Mouse (Mus musculus) midbrain, embryonic 14.5 days (tissue): ENCODE data around the gene Cobll1. TPM values are rescaled to one million over a fixed set of nuclear protein-coding genes. Genes with fewer than 3 reads are reported as not detected.
A peak's percentile ranks its signal among the peaks of the same experiment; 100 is the strongest.

ENCODE experiments used
- ATAC-seq: fragments of 200-750 bp; cut with Nextera tagmentation; 2 replicates; pipeline ENCODE4 v1.8.0; 2017; ENCODE audit warnings: moderate number of reproducible peaks, moderate library complexity; ENCODE audit not compliant: low FRiP score, low TSS enrichment
- DNase-seq: peaks from one replicate; pipeline ENCODE4 v3.0.0-alpha.2; 2015
- H3K27ac ChIP-seq: fragments of 300-500 bp; sonication (generic); replicated peaks from 2 replicates; pipeline ENCODE4 v1.5.1; 2014; ENCODE audit warnings: mild to moderate bottlenecking, low read depth, low read length, moderate library complexity
- H3K27me3 ChIP-seq: fragments of 300-500 bp; sonication (generic); 2 replicates; pipeline ENCODE4 v1.6.1; 2014; ENCODE audit warnings: low read length, control low read depth, mixed read lengths; ENCODE audit not compliant: control insufficient read depth, insufficient read depth
- H3K36me3 ChIP-seq: fragments of 300-500 bp; sonication (generic); 2 replicates; pipeline ENCODE4 v1.6.1; 2014; ENCODE audit warnings: low read length, control low read depth; ENCODE audit not compliant: control insufficient read depth, insufficient read depth
- H3K4me1 ChIP-seq: fragments of 300-500 bp; sonication (generic); 2 replicates; pipeline ENCODE4 v1.6.1; 2014; ENCODE audit warnings: mild to moderate bottlenecking, antibody characterized with exemption, low read length, control low read depth; ENCODE audit not compliant: control insufficient read depth, insufficient read depth
- H3K4me2 ChIP-seq: fragments of 300-500 bp; sonication (generic); 2 replicates; pipeline ENCODE4 v1.6.1; 2014; ENCODE audit warnings: mild to moderate bottlenecking, low read length, moderate library complexity
- H3K4me3 ChIP-seq: fragments of 300-500 bp; sonication (generic); replicated peaks from 2 replicates; pipeline ENCODE4 v1.5.1; 2014; ENCODE audit warnings: low read depth, low read length
- H3K9ac ChIP-seq: fragments of 300-500 bp; sonication (generic); replicated peaks from 2 replicates; pipeline ENCODE4 v1.6.1; 2014; ENCODE audit warnings: mild to moderate bottlenecking, low read length, moderate library complexity
- H3K9me3 ChIP-seq: fragments of 300-500 bp; sonication (generic); 2 replicates; pipeline ENCODE4 v1.6.1; 2016; ENCODE audit warnings: low read length, control low read depth, mixed read lengths; ENCODE audit not compliant: control insufficient read depth
- WGBS: fragments of 180-500 bp; shearing (Covaris S2); extraction: QIAGEN DNeasy Blood & Tissue Kit; methylation state at CpG from one replicate; pipeline ENCODE4 v1.1.7; 2014; 5-methylcytosine and 5-hydroxymethylcytosine counted together
- polyA plus RNA-seq: library from polyadenylated mRNA; unstranded; fragments of >200 nt; fragmentation: Nextera tagmentation; extraction: Ambion mirVana; gene quantifications from 2 replicates; pipeline ENCODE4 v1.2.1, GENCODE M21; 2014

The Cobll1 gene
- polyA plus RNA-seq, 1 experiment from 2014 or later: 3.5 TPM

- H3K9me3 ChIP-seq: no peaks in the 10 kb centered on the region
- no peak for ATAC-seq
Observed at GRCm38 (mm10) chr2:65090986-65091385, 148.2 kb downstream of the Cobll1 start.

GRCm38 (mm10) chr2:65087197-65087596 lies 152.0 kb downstream of the Cobll1 start:
- Histone ChIP-seq H3K27ac (no peak overlapping the region), H3K27me3 (no peaks in the 10 kb centered on the region), H3K4me3 (no peak overlapping the region), H3K4me1 (no peaks in the 10 kb centered on the region), H3K9me3 (no peaks in the 10 kb centered on the region), H3K36me3 (no peaks in the 10 kb centered on the region), H3K4me2 (no peak overlapping the region), H3K9ac (no peak overlapping the region)
- no peak for DNase-seq
- ATAC-seq: no peak
- WGBS: 82% methylated on average over 3 of the region's 3 CpGs

More at GRCm38 (mm10) chr2:65090986-65091385, 148.2 kb downstream of the Cobll1 start:
- Histone ChIP-seq H3K27ac (no peak overlapping the region), H3K4me3 (no peak overlapping the region), H3K9ac (no peak overlapping the region), H3K4me1 (0 out of 2 replicates have a peak, but pooled peaks cover 2% of the 10 kb centered on the region), H3K4me2 (no peak overlapping the region), H3K27me3 (no peaks in the 10 kb centered on the region), H3K36me3 (no peaks in the 10 kb centered on the region)
- WGBS: 87% methylated on average over 2 of the region's 2 CpGs
- DNase-seq: no peak

- DNase-seq (no peak), ATAC-seq (no peak)
- Histone ChIP-seq H3K36me3 (no peaks in the 10 kb centered on the region), H3K9me3 (no peaks in the 10 kb centered on the region), H3K4me3 (no peak overlapping the region), H3K4me2 (no peak overlapping the region), H3K27ac (no peak overlapping the region), H3K27me3 (no peaks in the 10 kb centered on the region), H3K9ac (no peak overlapping the region), H3K4me1 (no peaks in the 10 kb centered on the region)
Observed at GRCm38 (mm10) chr2:65083411-65083810, 155.8 kb downstream of the Cobll1 start.

- no peak overlapping the region for H3K4me2 ChIP-seq
- no peaks in the 10 kb centered on the region for H3K4me1 ChIP-seq
- H3K27me3 ChIP-seq: no peaks in the 10 kb centered on the region
- no peak overlapping the region for H3K4me3 ChIP-seq
- no peak overlapping the region for H3K27ac ChIP-seq
- H3K36me3 ChIP-seq: no peaks in the 10 kb centered on the region
- ATAC-seq (no peak), DNase-seq (no peak)
- no peak overlapping the region for H3K9ac ChIP-seq
- H3K9me3 ChIP-seq: no peaks in the 10 kb centered on the region
- whole genome bisulfite sequencing: 59% methylated on average over 3 of the region's 3 CpGs
Observed at GRCm38 (mm10) chr2:65077544-65077943, 161.7 kb downstream of the Cobll1 start.

GRCm38 (mm10) chr2:65075840-65076239 lies 163.4 kb downstream of the Cobll1 start:
- Histone ChIP-seq H3K4me3 (no peak overlapping the region), H3K4me2 (no peak overlapping the region), H3K4me1 (no peaks in the 10 kb centered on the region), H3K9ac (no peak overlapping the region), H3K27me3 (no peaks in the 10 kb centered on the region), H3K9me3 (no peaks in the 10 kb centered on the region), H3K27ac (no peak overlapping the region), H3K36me3 (no peaks in the 10 kb centered on the region)
- DNase-seq: no peak
- ATAC-seq: no peak
- WGBS: 84% methylated on average over 5 of the region's 5 CpGs

GRCm38 (mm10) chr2:65075431-65075830 lies 163.8 kb downstream of the Cobll1 start:
- 59% methylated on average over 4 of the region's 4 CpGs for WGBS
- Histone ChIP-seq H3K4me2 (no peak overlapping the region), H3K36me3 (no peaks in the 10 kb centered on the region), H3K9ac (no peak overlapping the region), H3K4me1 (no peaks in the 10 kb centered on the region), H3K27me3 (no peaks in the 10 kb centered on the region), H3K9me3 (no peaks in the 10 kb centered on the region), H3K27ac (no peak overlapping the region), H3K4me3 (no peak overlapping the region)
- DNase-seq (peak; percentile 43), ATAC-seq (no peak)

- 79% methylated on average over 3 of the region's 3 CpGs for WGBS
- Histone ChIP-seq H3K36me3 (no peaks in the 10 kb centered on the region), H3K27me3 (no peaks in the 10 kb centered on the region), H3K27ac (no peak overlapping the region), H3K4me1 (no peaks in the 10 kb centered on the region), H3K4me2 (no peak overlapping the region), H3K9me3 (no peaks in the 10 kb centered on the region), H3K4me3 (no peak overlapping the region), H3K9ac (no peak overlapping the region)
- ATAC-seq (no peak), DNase-seq (no peak)
Observed at GRCm38 (mm10) chr2:65072205-65072604, 167.0 kb downstream of the Cobll1 start.

GRCm38 (mm10) chr2:65053764-65054163 lies 185.4 kb downstream of the Cobll1 start:
- no peak for ATAC-seq

GRCm38 (mm10) chr2:65052191-65053012 lies 186.8 kb downstream of the Cobll1 start:
- Histone ChIP-seq H3K4me2 (no peak overlapping the region), H3K27ac (no peak overlapping the region), H3K9me3 (no peaks in the 10 kb centered on the region), H3K9ac (no peak overlapping the region), H3K4me3 (no peak overlapping the region), H3K36me3 (no peaks in the 10 kb centered on the region), H3K27me3 (no peaks in the 10 kb centered on the region), H3K4me1 (no peaks in the 10 kb centered on the region)
- no peak for DNase-seq
- WGBS: 96% methylated on average over 6 of the region's 6 CpGs
- no peak for ATAC-seq

More at GRCm38 (mm10) chr2:65053764-65054163, 185.4 kb downstream of the Cobll1 start:
- Histone ChIP-seq H3K27ac (no peak overlapping the region), H3K4me2 (no peak overlapping the region), H3K9me3 (no peaks in the 10 kb centered on the region), H3K4me1 (no peaks in the 10 kb centered on the region), H3K4me3 (no peak overlapping the region), H3K36me3 (no peaks in the 10 kb centered on the region), H3K27me3 (no peaks in the 10 kb centered on the region), H3K9ac (no peak overlapping the region)
- no peak for DNase-seq
- WGBS: 96% methylated on average over 2 of the region's 2 CpGs
